Mouse (Mus musculus): Measurements from ENCODE around the gene Ahctf1. TPM values are rescaled to one million over a fixed set of nuclear protein-coding genes. Genes with fewer than 3 reads are reported as not detected.

Gene Ahctf1
- polyA plus RNA-seq, 1 experiment: 11.9 TPM

DNA sequence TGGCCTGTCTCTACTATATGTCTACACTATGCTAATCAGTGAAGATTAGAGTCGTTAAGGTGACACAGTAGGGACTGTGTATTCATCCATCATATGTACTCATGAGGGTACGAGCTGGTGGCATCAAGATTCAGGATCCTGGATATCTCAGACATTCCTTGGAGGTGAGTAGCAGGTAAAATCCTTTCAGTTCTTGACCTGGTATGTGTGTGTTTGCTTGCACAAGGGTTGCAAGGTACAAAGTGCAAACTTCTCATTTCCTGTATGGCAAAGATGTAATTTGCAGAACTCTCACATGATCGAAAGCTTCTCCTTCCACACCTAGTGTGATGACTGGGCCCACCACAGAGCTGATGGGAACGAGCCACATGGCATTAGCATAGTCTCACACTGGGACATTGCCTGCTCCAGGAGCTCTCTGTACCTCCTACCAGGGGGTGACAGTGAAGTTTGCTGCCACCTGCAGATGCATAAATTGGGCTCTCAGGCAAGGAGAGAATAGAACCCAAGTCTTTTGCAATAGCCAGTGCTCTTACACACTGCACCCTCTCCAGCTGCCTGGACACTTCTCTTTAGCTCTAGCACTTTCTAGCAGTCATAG lies 59.8 kb downstream of the Ahctf1 start:
- Histone ChIP-seq H3K36me3 (ENCODE audit: control insufficient read depth, insufficient read depth) (peaks cover 44% of the 10 kb centered on the region), H3ac (ENCODE audit: control insufficient read depth, insufficient read length, low read depth) (no peak overlapping the region), H3K27me3 (ENCODE audit: control insufficient read depth, insufficient read depth, insufficient read length) (no peaks in the 10 kb centered on the region), H3K79me2 (ENCODE audit: control insufficient read depth, insufficient read depth) (peaks cover 5% of the 10 kb centered on the region), H3K79me3 (ENCODE audit: low read depth) (no peaks in the 10 kb centered on the region), H3K4me3 (ENCODE audit: insufficient read depth, poor library complexity, severe bottlenecking) (no peak overlapping the region)
- TF ChIP-seq MYOD1 (IDR thresholded peaks at IDR 0.05; ENCODE audit: control insufficient read depth, insufficient read length, low read depth) (no peak), USF1 (IDR thresholded peaks at IDR 0.05; ENCODE audit: low read depth) (no peak), FOSL1 (IDR thresholded peaks at IDR 0.05; ENCODE audit: insufficient read depth, low read length, poor library complexity, severe bottlenecking) (no peak), MYOG (IDR thresholded peaks at IDR 0.05; ENCODE audit: control insufficient read depth, extremely low read depth, insufficient read length) (no peak), CEBPB (IDR thresholded peaks at IDR 0.05; ENCODE audit: low read depth) (no peak), CTCF (IDR thresholded peaks at IDR 0.05; ENCODE audit: control insufficient read depth, insufficient read depth, insufficient read length) (no peak), MAX (IDR thresholded peaks at IDR 0.05) (no peak)

DNA sequence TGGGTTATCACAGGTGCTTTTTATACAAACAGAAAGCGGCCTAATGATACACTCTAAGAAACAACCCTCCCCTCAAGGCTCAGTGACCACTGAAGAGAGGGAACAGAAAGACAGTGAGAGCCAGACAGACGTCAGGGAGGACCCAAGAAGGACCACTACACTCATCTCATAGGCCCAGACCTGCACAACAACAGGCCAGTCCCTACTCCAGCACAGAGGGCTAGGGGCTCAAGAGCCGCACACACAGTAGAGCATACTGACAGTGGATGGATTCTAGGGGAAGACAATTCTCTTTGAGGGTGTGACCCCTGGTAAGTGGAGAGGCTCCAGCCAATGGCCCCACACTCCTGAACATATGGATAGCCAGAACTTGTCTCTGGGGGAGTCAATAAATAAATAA lies 67.0 kb downstream of the Ahctf1 start:
- peaks cover 6% of the 10 kb centered on the region for H3K27me3 ChIP-seq (ENCODE audit: control insufficient read depth, insufficient read depth, insufficient read length)
- TF ChIP-seq MYOD1 (IDR thresholded peaks at IDR 0.05; ENCODE audit: control insufficient read depth, insufficient read length, low read depth) (no peak), FOSL1 (IDR thresholded peaks at IDR 0.05; ENCODE audit: insufficient read depth, low read length, poor library complexity, severe bottlenecking) (no peak), CEBPB (IDR thresholded peaks at IDR 0.05; ENCODE audit: low read depth) (no peak), CTCF (IDR thresholded peaks at IDR 0.05; ENCODE audit: control insufficient read depth, insufficient read depth, insufficient read length) (no peak), USF1 (IDR thresholded peaks at IDR 0.05; ENCODE audit: low read depth) (no peak), MYOG (IDR thresholded peaks at IDR 0.05; ENCODE audit: control insufficient read depth, extremely low read depth, insufficient read length) (no peak), MAX (IDR thresholded peaks at IDR 0.05) (no peak)
- no peak overlapping the region for H3ac ChIP-seq (ENCODE audit: control insufficient read depth, insufficient read length, low read depth)
- no peaks in the 10 kb centered on the region for H3K36me3 ChIP-seq (ENCODE audit: control insufficient read depth, insufficient read depth)
- H3K4me3 ChIP-seq (ENCODE audit: insufficient read depth, poor library complexity, severe bottlenecking): no peak overlapping the region
- H3K79me2 ChIP-seq (ENCODE audit: control insufficient read depth, insufficient read depth): no peaks in the 10 kb centered on the region
- H3K79me3 ChIP-seq (ENCODE audit: low read depth): no peaks in the 10 kb centered on the region

DNA sequence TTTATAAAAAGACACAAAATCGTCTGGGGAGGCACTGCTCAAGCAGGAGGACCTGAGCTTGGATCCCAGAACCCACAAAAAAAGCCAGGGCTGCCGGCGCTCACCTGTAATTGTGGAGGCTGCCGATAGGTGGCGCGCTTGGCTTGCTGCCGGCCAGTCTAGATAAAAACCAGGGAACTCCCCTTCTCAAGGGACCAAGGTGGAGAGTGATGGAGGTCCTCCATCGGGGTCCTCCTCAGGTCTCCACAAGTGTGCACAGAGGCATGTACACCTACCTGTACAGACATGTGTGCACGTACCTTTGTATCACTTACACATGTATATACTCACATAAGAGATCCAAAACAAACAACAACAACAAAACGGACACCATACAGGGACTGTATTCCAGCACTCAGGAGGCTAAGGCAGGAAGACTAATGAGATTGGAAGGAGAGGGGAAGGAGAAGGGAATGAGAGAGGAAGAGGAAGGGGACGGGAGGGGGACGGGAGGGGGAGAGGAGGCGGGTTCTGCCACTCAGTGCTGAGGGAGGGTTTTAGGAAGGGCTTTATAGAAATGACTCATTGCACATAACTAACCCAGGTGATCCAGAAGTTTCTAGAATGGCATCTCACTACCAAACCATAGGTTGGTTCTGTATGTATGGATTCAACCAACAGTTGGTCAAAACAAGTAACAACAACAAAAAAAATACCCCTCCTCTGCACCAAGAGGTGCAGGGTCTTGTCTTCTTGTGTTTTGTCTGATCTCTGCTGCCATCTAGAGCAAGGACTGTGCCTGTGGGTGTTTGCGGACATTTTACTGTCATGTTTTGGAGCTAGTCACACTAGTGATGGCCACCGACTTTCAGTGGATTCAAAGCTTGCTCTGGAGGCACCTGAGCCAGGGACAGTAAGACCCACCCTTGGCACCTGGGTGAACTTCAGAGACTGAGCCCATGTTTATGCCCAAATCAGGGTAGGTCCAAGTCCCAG lies 68.7 kb downstream of the Ahctf1 start:
- H3K79me2 ChIP-seq (ENCODE audit: control insufficient read depth, insufficient read depth): no peaks in the 10 kb centered on the region
- no peaks in the 10 kb centered on the region for H3K36me3 ChIP-seq (ENCODE audit: control insufficient read depth, insufficient read depth)
- H3ac ChIP-seq (ENCODE audit: control insufficient read depth, insufficient read length, low read depth): no peak overlapping the region
- H3K4me3 ChIP-seq (ENCODE audit: insufficient read depth, poor library complexity, severe bottlenecking): no peak overlapping the region
- peaks cover 10% of the 10 kb centered on the region for H3K27me3 ChIP-seq (ENCODE audit: control insufficient read depth, insufficient read depth, insufficient read length)
- H3K79me3 ChIP-seq (ENCODE audit: low read depth): no peaks in the 10 kb centered on the region
- TF ChIP-seq FOSL1 (IDR thresholded peaks at IDR 0.05; ENCODE audit: insufficient read depth, low read length, poor library complexity, severe bottlenecking): no peak
- TF ChIP-seq MYOD1 (IDR thresholded peaks at IDR 0.05; ENCODE audit: control insufficient read depth, insufficient read length, low read depth): no peak
- peak; percentile 62 for TF ChIP-seq CTCF (IDR thresholded peaks at IDR 0.05; ENCODE audit: control insufficient read depth, insufficient read depth, insufficient read length)

DNA sequence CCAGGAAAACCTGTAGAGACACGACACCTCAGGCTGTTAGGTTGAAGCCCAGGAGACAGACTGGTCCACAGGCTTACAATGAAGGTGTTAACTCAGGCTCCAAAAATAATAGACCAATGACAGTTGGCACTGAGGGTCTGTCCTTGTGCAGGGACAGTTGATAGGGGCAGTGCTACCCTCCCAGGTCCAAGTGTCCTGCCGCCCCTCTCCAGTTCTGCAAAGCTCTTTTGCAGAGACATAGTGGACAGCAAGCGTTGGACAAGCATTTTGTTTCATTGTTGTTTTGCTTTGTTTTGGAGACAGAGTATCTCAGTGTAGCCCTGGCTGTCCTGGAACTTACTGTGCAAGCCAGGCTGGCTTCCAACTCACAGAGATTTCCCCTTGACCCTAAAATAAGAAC lies 72.1 kb downstream of the Ahctf1 start:
- Histone ChIP-seq H3K4me3 (ENCODE audit: insufficient read depth, poor library complexity, severe bottlenecking) (no peak overlapping the region), H3K27me3 (ENCODE audit: control insufficient read depth, insufficient read depth, insufficient read length) (peaks cover 10% of the 10 kb centered on the region), H3K79me2 (ENCODE audit: control insufficient read depth, insufficient read depth) (no peaks in the 10 kb centered on the region), H3K36me3 (ENCODE audit: control insufficient read depth, insufficient read depth) (no peaks in the 10 kb centered on the region), H3ac (ENCODE audit: control insufficient read depth, insufficient read length, low read depth) (no peak overlapping the region), H3K79me3 (ENCODE audit: low read depth) (no peaks in the 10 kb centered on the region)
- TF ChIP-seq CEBPB (IDR thresholded peaks at IDR 0.05; ENCODE audit: low read depth) (no peak), MYOD1 (IDR thresholded peaks at IDR 0.05; ENCODE audit: control insufficient read depth, insufficient read length, low read depth) (no peak), CTCF (IDR thresholded peaks at IDR 0.05; ENCODE audit: control insufficient read depth, insufficient read depth, insufficient read length) (no peak), MAX (IDR thresholded peaks at IDR 0.05) (no peak), MYOG (IDR thresholded peaks at IDR 0.05; ENCODE audit: control insufficient read depth, extremely low read depth, insufficient read length) (no peak), FOSL1 (IDR thresholded peaks at IDR 0.05; ENCODE audit: insufficient read depth, low read length, poor library complexity, severe bottlenecking) (no peak), USF1 (IDR thresholded peaks at IDR 0.05; ENCODE audit: low read depth) (no peak)

DNA sequence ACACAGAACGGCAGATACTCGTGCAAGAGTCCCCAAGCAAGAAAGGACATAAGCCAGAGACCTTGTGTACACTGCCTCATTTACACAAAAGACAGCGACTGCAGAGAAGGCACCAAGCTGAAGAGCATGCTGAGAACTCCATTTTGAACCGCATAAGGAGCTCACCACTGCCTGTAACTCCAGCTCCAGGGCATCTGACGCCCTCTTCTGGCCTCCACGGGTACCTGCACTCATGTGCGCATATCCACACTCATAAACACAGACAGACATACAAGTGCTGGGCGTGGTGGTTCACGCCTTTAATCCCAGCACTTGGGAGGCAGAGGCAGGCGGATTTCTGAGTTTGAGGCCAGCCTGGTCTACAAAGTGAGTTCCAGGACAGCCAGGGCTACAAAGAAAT lies 74.8 kb downstream of the Ahctf1 start:
- Histone ChIP-seq H3K36me3 (ENCODE audit: control insufficient read depth, insufficient read depth) (no peaks in the 10 kb centered on the region), H3K79me2 (ENCODE audit: control insufficient read depth, insufficient read depth) (no peaks in the 10 kb centered on the region), H3ac (ENCODE audit: control insufficient read depth, insufficient read length, low read depth) (no peak overlapping the region), H3K4me3 (ENCODE audit: insufficient read depth, poor library complexity, severe bottlenecking) (no peak overlapping the region), H3K27me3 (ENCODE audit: control insufficient read depth, insufficient read depth, insufficient read length) (peaks cover 15% of the 10 kb centered on the region), H3K79me3 (ENCODE audit: low read depth) (no peaks in the 10 kb centered on the region)
- TF ChIP-seq CEBPB (IDR thresholded peaks at IDR 0.05; ENCODE audit: low read depth): no peak
- TF ChIP-seq MYOD1 (IDR thresholded peaks at IDR 0.05; ENCODE audit: control insufficient read depth, insufficient read length, low read depth): no peak
- TF ChIP-seq CTCF (IDR thresholded peaks at IDR 0.05; ENCODE audit: control insufficient read depth, insufficient read depth, insufficient read length): no peak
- TF ChIP-seq MAX (IDR thresholded peaks at IDR 0.05): no peak
- TF ChIP-seq USF1 (IDR thresholded peaks at IDR 0.05; ENCODE audit: low read depth): no peak
- no peak for TF ChIP-seq FOSL1 (IDR thresholded peaks at IDR 0.05; ENCODE audit: insufficient read depth, low read length, poor library complexity, severe bottlenecking)
- no peak for TF ChIP-seq MYOG (IDR thresholded peaks at IDR 0.05; ENCODE audit: control insufficient read depth, extremely low read depth, insufficient read length)
